Mouse (Mus musculus): Measurements from ENCODE around the gene Kcnmb4. TPM values are rescaled to one million over a fixed set of nuclear protein-coding genes. Genes with fewer than 3 reads are reported as not detected.

The Kcnmb4 gene
- polyA plus RNA-seq, 1 experiment from 2014 or later = 9.5 TPM

- DNase-seq (ENCODE audit: low spot score) (no peak), ATAC-seq (replicated peaks; ENCODE audit: low FRiP score) (no peak)
- no peaks in the 10 kb centered on the region for H3K36me3 ChIP-seq (ENCODE audit: control insufficient read depth, insufficient read depth, low read length)
- WGBS = 85% methylated on average over 5 of the region's 5 CpGs
- H3K9ac ChIP-seq (ENCODE audit: low read length) = no peak overlapping the region
- no peaks in the 10 kb centered on the region for H3K9me3 ChIP-seq (ENCODE audit: control insufficient read depth, low read length)
- no peak overlapping the region for H3K27ac ChIP-seq (ENCODE audit: low read depth, low read length)
- no peaks in the 10 kb centered on the region for H3K27me3 ChIP-seq (ENCODE audit: control insufficient read depth, insufficient read depth, low read length)
- H3K4me1 ChIP-seq (replicated peaks; ENCODE audit: control insufficient read depth, insufficient read depth, low read length) = 0 out of 2 replicates have a peak, but pooled peaks cover 1% of the 10 kb centered on the region
- H3K4me2 ChIP-seq (ENCODE audit: low read depth, low read length, severe bottlenecking) = no peak overlapping the region
- H3K4me3 ChIP-seq (ENCODE audit: low read depth, low read length) = no peak overlapping the region
These were observed 5.6 kb downstream of the Kcnmb4 start for GRCm38 (mm10) chr10:116468094-116468493.

GRCm38 (mm10) chr10:116463753-116464345 lies 9.8 kb downstream of the Kcnmb4 start:
- Histone ChIP-seq H3K27ac (ENCODE audit: low read depth, low read length) (no peak overlapping the region), H3K36me3 (ENCODE audit: control insufficient read depth, insufficient read depth, low read length) (no peaks in the 10 kb centered on the region), H3K9ac (ENCODE audit: low read length) (no peak overlapping the region), H3K4me3 (ENCODE audit: low read depth, low read length) (no peak overlapping the region), H3K4me2 (ENCODE audit: low read depth, low read length, severe bottlenecking) (no peak overlapping the region), H3K9me3 (ENCODE audit: control insufficient read depth, low read length) (no peaks in the 10 kb centered on the region), H3K4me1 (replicated peaks; ENCODE audit: control insufficient read depth, insufficient read depth, low read length) (no peaks in the 10 kb centered on the region), H3K27me3 (ENCODE audit: control insufficient read depth, insufficient read depth, low read length) (no peaks in the 10 kb centered on the region)
- no peak for ATAC-seq (replicated peaks; ENCODE audit: low FRiP score)
- 91% methylated on average over 12 of the region's 12 CpGs for WGBS
- no peak for DNase-seq (ENCODE audit: low spot score)

GRCm38 (mm10) chr10:116461443-116461842 lies 12.2 kb downstream of the Kcnmb4 start:
- no peak overlapping the region for H3K27ac ChIP-seq (ENCODE audit: low read depth, low read length)
- no peaks in the 10 kb centered on the region for H3K4me1 ChIP-seq (replicated peaks; ENCODE audit: control insufficient read depth, insufficient read depth, low read length)
- no peak for ATAC-seq (replicated peaks; ENCODE audit: low FRiP score)
- no peak for DNase-seq (ENCODE audit: low spot score)
- no peak overlapping the region for H3K4me2 ChIP-seq (ENCODE audit: low read depth, low read length, severe bottlenecking)
- 90% methylated on average over 9 of the region's 9 CpGs for WGBS
- H3K27me3 ChIP-seq (ENCODE audit: control insufficient read depth, insufficient read depth, low read length) = no peaks in the 10 kb centered on the region
- no peaks in the 10 kb centered on the region for H3K36me3 ChIP-seq (ENCODE audit: control insufficient read depth, insufficient read depth, low read length)
- H3K4me3 ChIP-seq (ENCODE audit: low read depth, low read length) = no peak overlapping the region
- no peaks in the 10 kb centered on the region for H3K9me3 ChIP-seq (ENCODE audit: control insufficient read depth, low read length)
- no peak overlapping the region for H3K9ac ChIP-seq (ENCODE audit: low read length)

- DNase-seq (ENCODE audit: low spot score) = no peak
- H3K27ac ChIP-seq (ENCODE audit: low read depth, low read length) = no peak overlapping the region
- H3K27me3 ChIP-seq (ENCODE audit: control insufficient read depth, insufficient read depth, low read length) = no peaks in the 10 kb centered on the region
- H3K4me3 ChIP-seq (ENCODE audit: low read depth, low read length) = no peak overlapping the region
- no peaks in the 10 kb centered on the region for H3K9me3 ChIP-seq (ENCODE audit: control insufficient read depth, low read length)
- H3K4me1 ChIP-seq (replicated peaks; ENCODE audit: control insufficient read depth, insufficient read depth, low read length) = no peaks in the 10 kb centered on the region
- WGBS = 92% methylated on average over 9 of the region's 9 CpGs
- no peak overlapping the region for H3K4me2 ChIP-seq (ENCODE audit: low read depth, low read length, severe bottlenecking)
- no peaks in the 10 kb centered on the region for H3K36me3 ChIP-seq (ENCODE audit: control insufficient read depth, insufficient read depth, low read length)
- no peak for ATAC-seq (replicated peaks; ENCODE audit: low FRiP score)
- H3K9ac ChIP-seq (ENCODE audit: low read length) = no peak overlapping the region
These were observed 14.9 kb downstream of the Kcnmb4 start for GRCm38 (mm10) chr10:116458786-116459185.

- DNase-seq (ENCODE audit: low spot score) = no peak
- WGBS = 94% methylated on average over 7 of the region's 7 CpGs
These were observed 20.9 kb downstream of the Kcnmb4 start for GRCm38 (mm10) chr10:116452771-116453170.

GRCm38 (mm10) chr10:116450621-116451020 lies 23.1 kb downstream of the Kcnmb4 start:
- Histone ChIP-seq H3K9me3 (ENCODE audit: control insufficient read depth, low read length) (0 out of 2 replicates have a peak, but pooled peaks cover 2% of the 10 kb centered on the region), H3K27ac (ENCODE audit: low read depth, low read length) (no peak overlapping the region), H3K4me2 (ENCODE audit: low read depth, low read length, severe bottlenecking) (no peak overlapping the region), H3K4me1 (replicated peaks; ENCODE audit: control insufficient read depth, insufficient read depth, low read length) (no peaks in the 10 kb centered on the region), H3K4me3 (ENCODE audit: low read depth, low read length) (no peak overlapping the region), H3K27me3 (ENCODE audit: control insufficient read depth, insufficient read depth, low read length) (no peaks in the 10 kb centered on the region), H3K36me3 (ENCODE audit: control insufficient read depth, insufficient read depth, low read length) (no peaks in the 10 kb centered on the region), H3K9ac (ENCODE audit: low read length) (no peak overlapping the region)
- ATAC-seq (replicated peaks; ENCODE audit: low FRiP score) = no peak
- 88% methylated on average over 9 of the region's 9 CpGs for WGBS
- no peak for DNase-seq (ENCODE audit: low spot score)

More at GRCm38 (mm10) chr10:116452771-116453170, 20.9 kb downstream of the Kcnmb4 start:
- Histone ChIP-seq H3K9me3 (ENCODE audit: control insufficient read depth, low read length) (0 out of 2 replicates have a peak, but pooled peaks cover 2% of the 10 kb centered on the region), H3K27ac (ENCODE audit: low read depth, low read length) (no peak overlapping the region), H3K4me2 (ENCODE audit: low read depth, low read length, severe bottlenecking) (no peak overlapping the region), H3K27me3 (ENCODE audit: control insufficient read depth, insufficient read depth, low read length) (no peaks in the 10 kb centered on the region), H3K4me1 (replicated peaks; ENCODE audit: control insufficient read depth, insufficient read depth, low read length) (no peaks in the 10 kb centered on the region), H3K36me3 (ENCODE audit: control insufficient read depth, insufficient read depth, low read length) (no peaks in the 10 kb centered on the region), H3K9ac (ENCODE audit: low read length) (no peak overlapping the region), H3K4me3 (ENCODE audit: low read depth, low read length) (no peak overlapping the region)
- ATAC-seq (replicated peaks; ENCODE audit: low FRiP score) = no peak

- Histone ChIP-seq H3K27ac (ENCODE audit: low read depth, low read length) (no peak overlapping the region), H3K4me3 (ENCODE audit: low read depth, low read length) (no peak overlapping the region), H3K27me3 (ENCODE audit: control insufficient read depth, insufficient read depth, low read length) (no peaks in the 10 kb centered on the region), H3K9ac (ENCODE audit: low read length) (no peak overlapping the region), H3K36me3 (ENCODE audit: control insufficient read depth, insufficient read depth, low read length) (no peaks in the 10 kb centered on the region), H3K9me3 (ENCODE audit: control insufficient read depth, low read length) (0 out of 2 replicates have a peak, but pooled peaks cover 2% of the 10 kb centered on the region), H3K4me2 (ENCODE audit: low read depth, low read length, severe bottlenecking) (no peak overlapping the region), H3K4me1 (replicated peaks; ENCODE audit: control insufficient read depth, insufficient read depth, low read length) (no peaks in the 10 kb centered on the region)
- no peak for DNase-seq (ENCODE audit: low spot score)
- no peak for ATAC-seq (replicated peaks; ENCODE audit: low FRiP score)
- WGBS = 97% methylated on average over 12 of the region's 12 CpGs
These were observed 25.5 kb downstream of the Kcnmb4 start for GRCm38 (mm10) chr10:116448166-116448565.

- Histone ChIP-seq H3K4me3 (ENCODE audit: low read depth, low read length) (no peak overlapping the region), H3K9me3 (ENCODE audit: control insufficient read depth, low read length) (no peaks in the 10 kb centered on the region), H3K4me2 (ENCODE audit: low read depth, low read length, severe bottlenecking) (no peak overlapping the region), H3K36me3 (ENCODE audit: control insufficient read depth, insufficient read depth, low read length) (no peaks in the 10 kb centered on the region), H3K27me3 (ENCODE audit: control insufficient read depth, insufficient read depth, low read length) (no peaks in the 10 kb centered on the region), H3K9ac (ENCODE audit: low read length) (no peak overlapping the region), H3K27ac (ENCODE audit: low read depth, low read length) (no peak overlapping the region), H3K4me1 (replicated peaks; ENCODE audit: control insufficient read depth, insufficient read depth, low read length) (no peaks in the 10 kb centered on the region)
- DNase-seq (ENCODE audit: low spot score) (no peak), ATAC-seq (replicated peaks; ENCODE audit: low FRiP score) (no peak)
- 80% methylated on average over 9 of the region's 9 CpGs for WGBS
These were observed 26.5 kb downstream of the Kcnmb4 start for GRCm38 (mm10) chr10:116447176-116447575.

GRCm38 (mm10) chr10:116446040-116446439 lies 27.6 kb downstream of the Kcnmb4 start:
- Histone ChIP-seq H3K27me3 (ENCODE audit: control insufficient read depth, insufficient read depth, low read length) (no peaks in the 10 kb centered on the region), H3K4me3 (ENCODE audit: low read depth, low read length) (no peak overlapping the region), H3K27ac (ENCODE audit: low read depth, low read length) (no peak overlapping the region), H3K4me2 (ENCODE audit: low read depth, low read length, severe bottlenecking) (no peak overlapping the region), H3K9me3 (ENCODE audit: control insufficient read depth, low read length) (no peaks in the 10 kb centered on the region), H3K9ac (ENCODE audit: low read length) (no peak overlapping the region), H3K36me3 (ENCODE audit: control insufficient read depth, insufficient read depth, low read length) (no peaks in the 10 kb centered on the region), H3K4me1 (replicated peaks; ENCODE audit: control insufficient read depth, insufficient read depth, low read length) (no peaks in the 10 kb centered on the region)
- DNase-seq (ENCODE audit: low spot score) (no peak), ATAC-seq (replicated peaks; ENCODE audit: low FRiP score) (no peak)
- WGBS = 95% methylated on average over 10 of the region's 12 CpGs

All from forebrain, embryonic 11.5 days (tissue).